Mouse (Mus musculus) liver, embryonic 13.5 days (tissue): ENCODE data around the gene F11r. TPM values are rescaled to one million over a fixed set of nuclear protein-coding genes. Genes with fewer than 3 reads are reported as not detected.

ENCODE experiments used
- ATAC-seq: fragments of 200-750 bp; cut with Nextera tagmentation; 2 replicates; pipeline ENCODE4 v1.8.0; 2017; ENCODE audit warnings: low read depth, mild to moderate bottlenecking, moderate number of reproducible peaks, moderate library complexity
- DNase-seq: peaks from one replicate; pipeline ENCODE4 v3.0.0; 2022
- H3K27ac ChIP-seq: fragments of 300-500 bp; sonication (generic); 2 replicates; pipeline ENCODE4 v1.5.1; 2015; ENCODE audit warnings: moderate library complexity, mild to moderate bottlenecking, inconsistent platforms
- H3K27me3 ChIP-seq: fragments of 300-500 bp; sonication (generic); 2 replicates; pipeline ENCODE4 v1.6.1; 2015; ENCODE audit warnings: mild to moderate bottlenecking, inconsistent platforms
- H3K36me3 ChIP-seq: fragments of 300-500 bp; sonication (generic); 2 replicates; pipeline ENCODE4 v1.6.1; 2015; ENCODE audit warnings: mild to moderate bottlenecking, inconsistent platforms
- H3K4me1 ChIP-seq: fragments of 300-500 bp; sonication (generic); replicated peaks from 2 replicates; pipeline ENCODE4 v1.6.1; 2015; ENCODE audit warnings: inconsistent platforms
- H3K4me2 ChIP-seq: fragments of 300-500 bp; sonication (generic); 2 replicates; pipeline ENCODE4 v1.6.1; 2015; ENCODE audit warnings: inconsistent platforms, mild to moderate bottlenecking, moderate library complexity
- H3K4me3 ChIP-seq: fragments of 300-500 bp; sonication (generic); replicated peaks from 2 replicates; pipeline ENCODE4 v1.5.1; 2015; ENCODE audit warnings: mild to moderate bottlenecking, inconsistent platforms
- H3K9ac ChIP-seq: fragments of 300-500 bp; sonication (generic); 2 replicates; pipeline ENCODE4 v1.6.1; 2015; ENCODE audit warnings: mild to moderate bottlenecking, inconsistent platforms
- H3K9me3 ChIP-seq: fragments of 300-500 bp; sonication (generic); replicated peaks from 2 replicates; pipeline ENCODE4 v1.6.1; 2016; ENCODE audit warnings: inconsistent platforms
- WGBS: fragments of 180-500 bp; shearing (Covaris S2); methylation state at CpG from one replicate; pipeline ENCODE4 v1.1.7; 2015; ENCODE audit not compliant: insufficient replicate concordance; 5-methylcytosine and 5-hydroxymethylcytosine counted together
- polyA plus RNA-seq: library from polyadenylated mRNA; unstranded; fragments of >200 nt; fragmentation: Nextera tagmentation; extraction: Ambion mirVana; gene quantifications from 2 replicates; pipeline ENCODE4 v1.2.1, GENCODE M21; 2015

F11r gene
- polyA plus RNA-seq, result 20.6 and 24.3 TPM in 2 replicates

GRCm38 (mm10) chr1:171437264-171438013 is at the start of gene F11r:
TSS of gene F11r (plus strand) at chr1:171437535.
- Histone ChIP-seq H3K27me3 (peaks cover 48% of the 10 kb centered on the region), H3K27ac (peak within 1 kb of the TSS; percentile 55), H3K9ac (peak within 1 kb of the TSS; percentile 59), H3K36me3 (no peaks in the 10 kb centered on the region), H3K4me3 (peak within 1 kb of the TSS; percentile 60), H3K9me3 (no peaks in the 10 kb centered on the region), H3K4me1 (peaks cover 45% of the 10 kb centered on the region), H3K4me2 (peak within 1 kb of the TSS; percentile 63)
- WGBS, result 2% methylated on average over 46 of the region's 46 CpGs
- peak; percentile 58 for DNase-seq
- peak; percentile 81 for ATAC-seq

GRCm38 (mm10) chr1:171388376-171389102 is 48.8 kb upstream of the F11r start, which contains the start of gene Arhgap30:
TSS of gene Arhgap30 (plus strand) at chr1:171388954.
- Histone ChIP-seq H3K4me1 (peaks cover 18% of the 10 kb centered on the region), H3K4me2 (peak within 1 kb of the TSS; percentile 62), H3K27ac (peak within 1 kb of the TSS; percentile 61), H3K4me3 (peak within 1 kb of the TSS; percentile 45), H3K36me3 (no peaks in the 10 kb centered on the region), H3K9ac (peak within 1 kb of the TSS; percentile 36), H3K9me3 (no peaks in the 10 kb centered on the region), H3K27me3 (no peaks in the 10 kb centered on the region)
- 22% methylated on average over 15 of the region's 15 CpGs for WGBS
- DNase-seq, result peak; percentile 44
- ATAC-seq, result peak; percentile 62

- Histone ChIP-seq H3K9me3 (no peaks in the 10 kb centered on the region), H3K27ac (peak overlapping the region; percentile 61; the same call in 1 of the 2 replicates), H3K4me1 (peaks cover 18% of the 10 kb centered on the region), H3K4me2 (peak overlapping the region; percentile 62), H3K9ac (peak overlapping the region; percentile 36), H3K27me3 (no peaks in the 10 kb centered on the region), H3K4me3 (peak overlapping the region; percentile 45), H3K36me3 (no peaks in the 10 kb centered on the region)
- ATAC-seq, result peak; percentile 40; the same call in 1 of the 2 replicates
- DNase-seq, result no peak
- 16% methylated on average over 4 of the region's 4 CpGs for WGBS
Measured at GRCm38 (mm10) chr1:171390101-171390500, 47.2 kb upstream of the F11r start.

- ATAC-seq (no peak), DNase-seq (no peak)
- H3K36me3 ChIP-seq, result no peaks in the 10 kb centered on the region
- no peaks in the 10 kb centered on the region for H3K27me3 ChIP-seq
- H3K4me1 ChIP-seq, result no peaks in the 10 kb centered on the region
- no peak overlapping the region for H3K27ac ChIP-seq
- H3K9me3 ChIP-seq, result no peaks in the 10 kb centered on the region
- no peak overlapping the region for H3K4me2 ChIP-seq
- H3K4me3 ChIP-seq, result no peak overlapping the region
- no peak overlapping the region for H3K9ac ChIP-seq
- WGBS, result 82% methylated on average over 4 of the region's 4 CpGs
Measured at GRCm38 (mm10) chr1:171401821-171402220, 35.5 kb upstream of the F11r start.

GRCm38 (mm10) chr1:171402991-171403390 is 34.3 kb upstream of the F11r start:
- Histone ChIP-seq H3K27me3 (no peaks in the 10 kb centered on the region), H3K9ac (no peak overlapping the region), H3K4me1 (no peaks in the 10 kb centered on the region), H3K27ac (no peak overlapping the region), H3K36me3 (no peaks in the 10 kb centered on the region), H3K4me2 (no peak overlapping the region), H3K9me3 (no peaks in the 10 kb centered on the region), H3K4me3 (no peak overlapping the region)
- ATAC-seq (no peak), DNase-seq (no peak)
- 72% methylated on average over 7 of the region's 9 CpGs for WGBS

- no peaks in the 10 kb centered on the region for H3K36me3 ChIP-seq
- 66% methylated on average over 5 of the region's 5 CpGs for WGBS
- H3K27me3 ChIP-seq, result peaks cover 15% of the 10 kb centered on the region
- peaks cover under 1% of the 10 kb centered on the region; the same call in 1 of the 2 replicates for H3K4me1 ChIP-seq
- H3K27ac ChIP-seq, result no peak overlapping the region
- DNase-seq (no peak), ATAC-seq (no peak)
- no peaks in the 10 kb centered on the region for H3K9me3 ChIP-seq
- no peak overlapping the region for H3K4me2 ChIP-seq
- H3K4me3 ChIP-seq, result no peak overlapping the region
- H3K9ac ChIP-seq, result no peak overlapping the region
Measured at GRCm38 (mm10) chr1:171407263-171407662, 30.1 kb upstream of the F11r start.

- Histone ChIP-seq H3K4me1 (peaks cover 27% of the 10 kb centered on the region), H3K4me3 (no peak overlapping the region), H3K9ac (no peak overlapping the region), H3K27ac (no peak overlapping the region), H3K9me3 (no peaks in the 10 kb centered on the region), H3K36me3 (peaks cover 2% of the 10 kb centered on the region), H3K27me3 (peaks cover 15% of the 10 kb centered on the region), H3K4me2 (no peak overlapping the region)
- 78% methylated on average over 1 of the region's 1 CpGs for WGBS
- ATAC-seq (no peak), DNase-seq (no peak)
Measured at GRCm38 (mm10) chr1:171410231-171410630, 27.1 kb upstream of the F11r start.

GRCm38 (mm10) chr1:171410947-171411484 is 26.3 kb upstream of the F11r start, which contains the start of gene Usf1:
TSS of gene Usf1 (plus strand) at chr1:171411313.
- peak within 1 kb of the TSS; percentile 96 for H3K9ac ChIP-seq
- H3K36me3 ChIP-seq, result peaks cover 9% of the 10 kb centered on the region
- H3K9me3 ChIP-seq, result no peaks in the 10 kb centered on the region
- peak; percentile 96 for ATAC-seq
- WGBS, result under 1% methylated on average over 36 of the region's 36 CpGs
- DNase-seq, result peak; percentile 88
- peak within 1 kb of the TSS; percentile 81 for H3K4me2 ChIP-seq
- peak within 1 kb of the TSS; percentile 60 for H3K27ac ChIP-seq
- H3K4me3 ChIP-seq, result peak within 1 kb of the TSS; percentile 96
- peaks cover 27% of the 10 kb centered on the region for H3K4me1 ChIP-seq
- H3K27me3 ChIP-seq, result peaks cover 15% of the 10 kb centered on the region

GRCm38 (mm10) chr1:171411492-171411941 is 25.8 kb upstream of the F11r start:
- ATAC-seq (peak; percentile 71), DNase-seq (no peak)
- peak overlapping the region; percentile 81 for H3K4me2 ChIP-seq
- no peaks in the 10 kb centered on the region for H3K9me3 ChIP-seq
- peaks cover 27% of the 10 kb centered on the region for H3K4me1 ChIP-seq
- WGBS, result under 1% methylated on average over 39 of the region's 39 CpGs
- peak overlapping the region; percentile 96 for H3K4me3 ChIP-seq
- H3K36me3 ChIP-seq, result peaks cover 14% of the 10 kb centered on the region
- H3K27me3 ChIP-seq, result peaks cover 15% of the 10 kb centered on the region
- H3K9ac ChIP-seq, result peak overlapping the region; percentile 96
- H3K27ac ChIP-seq, result peak overlapping the region; percentile 60

GRCm38 (mm10) chr1:171412001-171412441 is 25.3 kb upstream of the F11r start:
- Histone ChIP-seq H3K27ac (peak overlapping the region; percentile 60), H3K36me3 (peaks cover 19% of the 10 kb centered on the region), H3K4me3 (peak overlapping the region; percentile 96), H3K4me1 (peaks cover 27% of the 10 kb centered on the region), H3K27me3 (peaks cover 15% of the 10 kb centered on the region), H3K9ac (peak overlapping the region; percentile 96), H3K9me3 (no peaks in the 10 kb centered on the region), H3K4me2 (peak overlapping the region; percentile 81)
- ATAC-seq (0 out of 2 replicates have a peak, but pooled peaks have one; percentile 8), DNase-seq (no peak)
- WGBS, result under 1% methylated on average over 20 of the region's 20 CpGs

- DNase-seq (no peak), ATAC-seq (no peak)
- peak overlapping the region; percentile 81 for H3K4me2 ChIP-seq
- peaks cover 27% of the 10 kb centered on the region for H3K4me1 ChIP-seq
- H3K27me3 ChIP-seq, result peaks cover 15% of the 10 kb centered on the region
- H3K27ac ChIP-seq, result no peak overlapping the region
- H3K9me3 ChIP-seq, result no peaks in the 10 kb centered on the region
- 60% methylated on average over 3 of the region's 3 CpGs for WGBS
- peak overlapping the region; percentile 96 for H3K9ac ChIP-seq
- peak overlapping the region; percentile 96 for H3K4me3 ChIP-seq
- peaks cover 24% of the 10 kb centered on the region for H3K36me3 ChIP-seq
Measured at GRCm38 (mm10) chr1:171412446-171412845, 24.9 kb upstream of the F11r start.
